Mouse (Mus musculus): ENCODE measurements at regions not wholly inside any gene's neighbourhood (a gene's known extent, or its start where the extent isn't known, plus 50 kb on each side); places are given as distances from the start of the nearest gene placed in this dataset.
"Not testable (repeated sequence)": the region's sequence is repeated elsewhere in the genome, so short reads cannot be mapped to it uniquely, and the experiment has no call there.

DNA sequence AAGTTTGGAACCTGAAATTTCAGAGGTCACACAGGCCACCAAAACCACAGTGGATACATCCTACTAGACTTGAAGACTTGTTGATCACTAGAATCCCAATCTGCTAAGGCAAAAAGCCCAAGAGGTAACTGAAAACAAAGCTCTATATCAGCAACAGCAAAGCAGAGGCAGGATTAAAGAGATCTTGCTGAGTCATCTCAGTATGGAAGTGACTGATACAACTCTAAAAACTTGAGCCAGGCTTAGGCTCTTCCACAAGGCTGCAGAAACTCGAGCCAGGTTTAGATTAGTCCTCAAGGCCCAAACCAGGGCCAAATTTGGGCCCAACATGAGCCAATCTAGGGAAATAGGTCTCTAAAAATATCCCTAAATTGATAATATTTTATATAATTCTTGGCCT is 56.2 kb downstream of the Speer3 start:
- no peaks in the 10 kb centered on the region for H3K9me3 ChIP-seq (ENCODE audit: low read length)
- H3K27me3 ChIP-seq (replicated peaks; ENCODE audit: insufficient read depth, low read length), result no peaks in the 10 kb centered on the region
- no peak overlapping the region for H3K9ac ChIP-seq (replicated peaks; ENCODE audit: low read depth)
- no peak overlapping the region for H3K27ac ChIP-seq (ENCODE audit: low read length)
- ATAC-seq, result no peak
- TF ChIP-seq CTCF (IDR thresholded peaks at IDR 0.05), result no peak
- TF ChIP-seq EP300 (IDR thresholded peaks at IDR 0.05), result no peak
- no peaks in the 10 kb centered on the region for H3K4me1 ChIP-seq (ENCODE audit: insufficient read depth, low read depth, low read length)
- H3K36me3 ChIP-seq (ENCODE audit: insufficient read depth, low read length), result no peaks in the 10 kb centered on the region
- H3K4me3 ChIP-seq (ENCODE audit: low read depth, low read length), result no peak overlapping the region
- H3K4me2 ChIP-seq (replicated peaks; ENCODE audit: low read depth, low read length), result no peak overlapping the region
- WGBS, result 43% methylated on average over 1 of the region's 1 CpGs
- DNase-seq (ENCODE audit: low spot score), result no peak

DNA sequence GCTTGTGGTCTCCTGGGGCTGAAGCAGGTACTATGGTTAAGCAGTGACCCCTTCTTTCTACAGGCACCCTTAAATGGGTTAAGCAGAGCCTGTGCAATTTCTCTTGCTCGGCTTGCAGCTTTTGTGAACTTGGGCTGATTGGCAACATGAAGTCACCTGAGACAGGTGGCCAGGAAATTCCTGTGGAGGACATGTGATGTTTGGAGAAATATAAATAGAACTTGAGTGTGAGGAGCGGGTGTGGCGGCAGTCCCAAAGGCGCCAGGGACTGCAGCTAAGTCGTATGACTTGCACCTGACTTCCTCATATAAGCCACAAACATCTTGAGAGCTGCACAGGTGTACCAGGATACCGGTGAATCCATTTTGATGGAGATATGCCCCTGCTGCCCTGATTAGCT is 88.8 kb downstream of the Speer3 start:
- H3K4me1 ChIP-seq (ENCODE audit: insufficient read depth, low read depth, low read length); H3K4me2 ChIP-seq (replicated peaks; ENCODE audit: low read depth, low read length); H3K9ac ChIP-seq (replicated peaks; ENCODE audit: low read depth); H3K36me3 ChIP-seq (ENCODE audit: insufficient read depth, low read length); H3K27me3 ChIP-seq (replicated peaks; ENCODE audit: insufficient read depth, low read length); H3K27ac ChIP-seq (ENCODE audit: low read length); H3K9me3 ChIP-seq (ENCODE audit: low read length); H3K4me3 ChIP-seq (ENCODE audit: low read depth, low read length): not testable (repeated sequence)
- peak; percentile 72 for ATAC-seq
- DNase-seq (ENCODE audit: low spot score), result peak; percentile 21
- 43% methylated on average over 5 of the region's 6 CpGs for WGBS

DNA sequence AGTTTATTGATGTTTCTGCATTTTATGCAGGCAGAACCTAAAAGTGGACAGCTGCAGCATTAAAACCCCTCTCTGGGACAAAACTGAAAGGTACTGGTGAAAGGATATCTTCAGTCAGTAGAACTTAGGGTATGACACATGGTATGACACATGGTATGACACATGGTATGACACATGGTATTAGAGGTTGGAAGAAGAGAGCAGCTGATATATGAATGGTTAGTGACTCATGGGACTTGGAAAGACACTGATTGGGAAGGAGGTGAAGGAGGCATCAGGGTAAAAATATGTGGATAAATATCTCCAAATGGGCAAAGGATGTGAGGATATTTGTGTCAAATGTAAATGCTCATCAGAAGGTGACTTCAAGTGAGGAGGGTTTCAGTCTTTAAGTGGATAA is 97.0 kb downstream of the Speer3 start:
- Histone ChIP-seq H3K9ac (replicated peaks; ENCODE audit: low read depth) (no peak overlapping the region), H3K36me3 (ENCODE audit: insufficient read depth, low read length) (no peaks in the 10 kb centered on the region), H3K27me3 (replicated peaks; ENCODE audit: insufficient read depth, low read length) (no peaks in the 10 kb centered on the region), H3K4me2 (replicated peaks; ENCODE audit: low read depth, low read length) (no peak overlapping the region), H3K4me1 (ENCODE audit: insufficient read depth, low read depth, low read length) (no peaks in the 10 kb centered on the region), H3K27ac (ENCODE audit: low read length) (no peak overlapping the region), H3K4me3 (ENCODE audit: low read depth, low read length) (no peak overlapping the region), H3K9me3 (ENCODE audit: low read length) (no peaks in the 10 kb centered on the region)
- DNase-seq (ENCODE audit: low spot score) (no peak), ATAC-seq (no peak)
- TF ChIP-seq CTCF (IDR thresholded peaks at IDR 0.05), result no peak

DNA sequence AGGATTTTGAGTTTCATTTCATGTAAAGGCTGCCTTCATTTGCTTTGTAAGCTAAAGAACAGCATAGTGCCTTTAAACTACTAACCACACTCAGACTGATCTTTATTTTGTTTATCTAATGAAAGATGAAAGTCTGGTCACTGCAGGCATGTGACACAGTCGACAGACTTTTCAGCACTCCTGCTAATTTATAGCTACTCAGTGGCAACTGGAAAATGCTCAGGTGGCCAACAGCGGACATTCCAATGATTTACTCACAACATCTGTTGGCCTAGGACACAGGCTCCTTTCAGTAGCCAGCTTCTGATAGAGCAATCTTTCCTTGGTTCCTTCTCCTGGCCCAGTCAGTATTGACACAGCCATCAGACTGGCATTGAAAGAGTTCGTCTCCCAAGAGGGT is 116.8 kb upstream of the Sema3e start:
- H3K27me3 ChIP-seq (replicated peaks; ENCODE audit: insufficient read depth, low read length), result no peaks in the 10 kb centered on the region
- no peak for ATAC-seq
- TF ChIP-seq CTCF (IDR thresholded peaks at IDR 0.05), result no peak
- TF ChIP-seq EP300 (IDR thresholded peaks at IDR 0.05), result no peak
- H3K4me3 ChIP-seq (ENCODE audit: low read depth, low read length), result no peak overlapping the region
- H3K4me2 ChIP-seq (replicated peaks; ENCODE audit: low read depth, low read length), result no peak overlapping the region
- no peak overlapping the region for H3K27ac ChIP-seq (ENCODE audit: low read length)
- no peaks in the 10 kb centered on the region for H3K9me3 ChIP-seq (ENCODE audit: low read length)
- WGBS, result 36% methylated on average over 3 of the region's 3 CpGs
- no peaks in the 10 kb centered on the region for H3K4me1 ChIP-seq (ENCODE audit: insufficient read depth, low read depth, low read length)
- DNase-seq (ENCODE audit: low spot score), result no peak
- no peak overlapping the region for H3K9ac ChIP-seq (replicated peaks; ENCODE audit: low read depth)
- no peaks in the 10 kb centered on the region for H3K36me3 ChIP-seq (ENCODE audit: insufficient read depth, low read length)

DNA sequence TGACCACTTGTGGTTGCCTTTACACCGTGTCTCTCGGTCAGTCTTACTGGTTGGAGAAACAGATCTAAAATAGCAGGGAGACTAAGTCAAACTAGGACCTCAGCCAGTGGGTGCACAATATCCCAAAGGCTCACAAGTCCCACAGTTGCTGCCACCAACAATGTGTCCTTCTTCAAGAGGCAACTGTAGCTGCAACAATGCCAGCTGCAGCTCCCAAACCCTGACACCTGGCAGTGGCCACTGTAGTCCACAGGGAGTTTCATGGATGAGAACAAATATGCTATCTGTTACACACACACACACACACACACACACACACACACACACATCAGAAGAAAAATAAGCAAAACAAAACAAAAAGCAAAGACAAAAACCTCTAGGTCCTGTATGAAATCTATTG is 107.7 kb upstream of the Sema3e start:
- Histone ChIP-seq H3K27me3 (replicated peaks; ENCODE audit: insufficient read depth, low read length) (no peaks in the 10 kb centered on the region), H3K27ac (ENCODE audit: low read length) (no peak overlapping the region), H3K9ac (replicated peaks; ENCODE audit: low read depth) (no peak overlapping the region), H3K4me3 (ENCODE audit: low read depth, low read length) (no peak overlapping the region), H3K9me3 (ENCODE audit: low read length) (no peaks in the 10 kb centered on the region), H3K36me3 (ENCODE audit: insufficient read depth, low read length) (no peaks in the 10 kb centered on the region), H3K4me2 (replicated peaks; ENCODE audit: low read depth, low read length) (no peak overlapping the region), H3K4me1 (ENCODE audit: insufficient read depth, low read depth, low read length) (no peaks in the 10 kb centered on the region)
- no peak for TF ChIP-seq CTCF (IDR thresholded peaks at IDR 0.05)
- TF ChIP-seq EP300 (IDR thresholded peaks at IDR 0.05), result no peak
- ATAC-seq (no peak), DNase-seq (ENCODE audit: low spot score) (no peak)
- WGBS, result 62% methylated on average over 2 of the region's 2 CpGs

DNA sequence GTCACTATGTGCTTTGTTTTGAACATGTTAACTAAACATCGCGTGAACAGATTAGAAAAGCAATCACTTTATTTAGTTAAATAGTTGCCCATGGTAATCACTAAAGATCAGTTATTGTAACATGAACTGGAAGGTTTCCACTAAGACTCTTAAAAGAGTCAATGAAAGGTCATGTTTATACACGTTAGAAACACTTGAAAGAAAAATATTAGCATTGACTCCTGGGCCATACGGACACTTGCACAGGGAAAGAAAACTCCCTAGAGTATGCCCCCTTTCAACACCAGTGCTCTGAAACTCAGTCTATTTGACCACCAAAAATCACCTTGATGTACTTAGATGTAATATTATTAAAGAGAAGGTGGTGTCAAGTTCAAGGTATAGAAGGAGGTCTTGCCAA is 102.8 kb upstream of the Sema3e start:
- Histone ChIP-seq H3K4me2 (replicated peaks; ENCODE audit: low read depth, low read length) (no peak overlapping the region), H3K27ac (ENCODE audit: low read length) (no peak overlapping the region), H3K9me3 (ENCODE audit: low read length) (no peaks in the 10 kb centered on the region), H3K9ac (replicated peaks; ENCODE audit: low read depth) (no peak overlapping the region), H3K4me1 (ENCODE audit: insufficient read depth, low read depth, low read length) (no peaks in the 10 kb centered on the region), H3K27me3 (replicated peaks; ENCODE audit: insufficient read depth, low read length) (no peaks in the 10 kb centered on the region), H3K36me3 (ENCODE audit: insufficient read depth, low read length) (no peaks in the 10 kb centered on the region), H3K4me3 (ENCODE audit: low read depth, low read length) (no peak overlapping the region)
- TF ChIP-seq EP300 (IDR thresholded peaks at IDR 0.05) (no peak), CTCF (IDR thresholded peaks at IDR 0.05) (no peak)
- ATAC-seq (no peak), DNase-seq (ENCODE audit: low spot score) (no peak)
- WGBS, result 26% methylated on average over 4 of the region's 4 CpGs

DNA sequence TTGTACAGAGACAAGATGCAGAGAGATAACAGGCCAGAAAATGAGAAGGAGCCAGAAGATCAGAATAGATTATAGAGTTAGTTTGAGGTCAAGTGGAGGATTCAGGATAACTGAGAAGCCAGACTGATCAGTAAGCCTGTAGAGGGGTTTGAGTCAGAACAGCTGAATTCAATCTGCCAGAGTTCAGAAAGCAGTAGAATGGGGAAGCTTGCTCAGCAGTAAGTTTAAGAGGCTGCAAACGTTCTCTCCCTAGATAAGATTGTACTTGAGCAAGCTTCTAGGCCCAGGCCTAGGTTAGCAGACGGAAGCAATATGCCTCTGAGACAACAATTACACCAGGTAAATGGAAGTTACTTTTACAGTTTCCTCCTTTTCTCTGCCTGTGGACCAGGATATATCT is 94.1 kb upstream of the Sema3e start:
- H3K27me3 ChIP-seq (replicated peaks; ENCODE audit: insufficient read depth, low read length), result no peaks in the 10 kb centered on the region
- no peak overlapping the region for H3K4me3 ChIP-seq (ENCODE audit: low read depth, low read length)
- TF ChIP-seq CTCF (IDR thresholded peaks at IDR 0.05) (no peak), EP300 (IDR thresholded peaks at IDR 0.05) (no peak)
- H3K9ac ChIP-seq (replicated peaks; ENCODE audit: low read depth), result no peak overlapping the region
- H3K27ac ChIP-seq (ENCODE audit: low read length), result no peak overlapping the region
- H3K4me2 ChIP-seq (replicated peaks; ENCODE audit: low read depth, low read length), result no peak overlapping the region
- no peak for DNase-seq (ENCODE audit: low spot score)
- H3K4me1 ChIP-seq (ENCODE audit: insufficient read depth, low read depth, low read length), result no peaks in the 10 kb centered on the region
- H3K36me3 ChIP-seq (ENCODE audit: insufficient read depth, low read length), result no peaks in the 10 kb centered on the region
- no peaks in the 10 kb centered on the region for H3K9me3 ChIP-seq (ENCODE audit: low read length)
- 32% methylated on average over 2 of the region's 2 CpGs for WGBS
- ATAC-seq, result no peak
